In genomic region chr9:101105735-101106134, GRCm38 (mm10) we compare ENCODE assay signal across 22 mouse cellular contexts. TPM values are rescaled to one million over a fixed set of nuclear protein-coding genes. Genes with fewer than 3 reads are reported as not detected.
DNase-seq lines count a peak whose midpoint lies in the region; ATAC-seq and TF ChIP-seq lines count a peak whose summit lies in the region.
"Had no signal": no experiment of that assay in that cellular context is flagged by ENCODE, and none has a peak within 500 bp of the region (broad histone marks: within the 10 kb centered on the region; RNA-seq: fewer than 3 reads in every experiment).

No protein-coding gene starts in this region.

- H3ac ChIP-seq in myocyte (ENCODE audit: control insufficient read depth, insufficient read length): no peak overlapping the region

- H3K27me3 ChIP-seq in midbrain, embryonic 11.5 days (ENCODE audit: control insufficient read depth, insufficient read depth, low read length): no peaks in the 10 kb centered on the region
- H3K27me3 ChIP-seq in midbrain, embryonic 15.5 days (replicated peaks): no peaks in the 10 kb centered on the region
- no peaks in the 10 kb centered on the region for H3K27me3 ChIP-seq in CH12.LX (replicated peaks)
- no peaks in the 10 kb centered on the region for H3K27me3 ChIP-seq in myocyte (ENCODE audit: control insufficient read depth, insufficient read depth, insufficient read length)
- H3K27me3 ChIP-seq in liver, embryonic 11.5 days (replicated peaks; ENCODE audit: control insufficient read depth, insufficient read depth, low read length): no peaks in the 10 kb centered on the region
- H3K27me3 ChIP-seq: Patski had no signal

- no peak for ATAC-seq in midbrain, embryonic 11.5 days (ENCODE audit: low FRiP score)
- ATAC-seq in midbrain, embryonic 15.5 days (replicated peaks): no peak
- ATAC-seq in liver, embryonic 11.5 days (replicated peaks; ENCODE audit: low FRiP score): no peak
- ATAC-seq: activated CD4-positive, CD25-positive, alpha-beta regulatory T cell, adult 4 months; CD4-positive, CD25-positive, alpha-beta regulatory T cell, adult 4 months had no signal

- no peak for TF ChIP-seq EP300 in CH12.LX (IDR thresholded peaks at IDR 0.05; ENCODE audit: low read length)

- TF ChIP-seq POLR2A in CH12.LX (IDR thresholded peaks at IDR 0.05; ENCODE audit: low read depth, low read length) (0 out of 2 replicates have a peak, but pooled peaks have one; percentile 29), myocyte (IDR thresholded peaks at IDR 0.05; ENCODE audit: insufficient read length, low read depth) (no peak)

- no peaks in the 10 kb centered on the region for H3K4me1 ChIP-seq in midbrain, embryonic 11.5 days (ENCODE audit: control insufficient read depth, insufficient read depth, low read length)
- H3K4me1 ChIP-seq in midbrain, embryonic 15.5 days: no peaks in the 10 kb centered on the region
- no peaks in the 10 kb centered on the region for H3K4me1 ChIP-seq in CH12.LX (ENCODE audit: control insufficient read depth in 1 of 2, insufficient read depth in 2 of 2)
- no peaks in the 10 kb centered on the region; the same call in none of the 2 replicates for H3K4me1 ChIP-seq in liver, embryonic 11.5 days (replicated peaks; ENCODE audit: control insufficient read depth, insufficient read depth, low read length)

- no peak overlapping the region for H3K27ac ChIP-seq in midbrain, embryonic 11.5 days (ENCODE audit: low read depth, low read length)
- no peak overlapping the region for H3K27ac ChIP-seq in midbrain, embryonic 15.5 days
- no peak overlapping the region for H3K27ac ChIP-seq in CH12.LX (ENCODE audit: insufficient read depth, low read depth)
- no peak overlapping the region for H3K27ac ChIP-seq in liver, embryonic 11.5 days (ENCODE audit: low read depth, low read length)

- 96% methylated on average over 6 of the region's 6 CpGs for WGBS in midbrain, embryonic 11.5 days
- 96% methylated on average over 6 of the region's 6 CpGs for WGBS in midbrain, embryonic 15.5 days
- 93% methylated on average over 6 of the region's 6 CpGs for WGBS in liver, embryonic 11.5 days

- DNase-seq in heart, adult 11 months: peak; percentile 85
- DNase-seq in heart, postnatal 14 days: no peak
- DNase-seq in midbrain, embryonic 11.5 days (ENCODE audit: low spot score, missing footprints): peak; percentile 71
- DNase-seq in CH12.LX (ENCODE audit: extremely low read depth): no peak
- no peak for DNase-seq in right cerebral cortex, adult 2 months (ENCODE audit: low spot score in 2 of 2)
- no peak for DNase-seq in liver, embryonic 11.5 days (ENCODE audit: low spot score)
- DNase-seq: adrenal gland, adult 2 months; adrenal gland, adult 8-10 months; adrenal gland, postnatal 10 days; adrenal gland, postnatal 14 days; adrenal gland, postnatal 25 days; adrenal gland, postnatal 36 days; B cell, adult 2 months; cerebellum, adult 11 months; cerebellum, adult 11-12 months; cerebellum, adult 18-20 months had no signal

- H3K9me3 ChIP-seq in midbrain, embryonic 11.5 days (ENCODE audit: control insufficient read depth, low read length): no peaks in the 10 kb centered on the region
- H3K9me3 ChIP-seq in midbrain, embryonic 15.5 days: no peaks in the 10 kb centered on the region
- H3K9me3 ChIP-seq in CH12.LX (replicated peaks; ENCODE audit: low read length): no peaks in the 10 kb centered on the region
- H3K9me3 ChIP-seq in liver, embryonic 11.5 days (ENCODE audit: control insufficient read depth, low read length): no peaks in the 10 kb centered on the region
- H3K9me3 ChIP-seq: G1E had no signal

- in situ Hi-C loops in CH12.LX (cut with MboI; ENCODE audit: low pct_ligation_motif_present, low pct_unique_long_range_greater_than_20kb, low sequenced_read_pairs): no loop called here

- TF ChIP-seq CTCF in CH12.LX (conservative IDR thresholded peaks at IDR 0.05 in 1 of 2, IDR thresholded peaks at IDR 0.05 in 1 of 2; ENCODE audit: low read depth in 2 of 2, low read length in 2 of 2): no peak

- H3K36me3 ChIP-seq in midbrain, embryonic 11.5 days (ENCODE audit: control insufficient read depth, insufficient read depth, low read length): peaks cover 7% of the 10 kb centered on the region; the same call in 1 of the 2 replicates
- H3K36me3 ChIP-seq in midbrain, embryonic 15.5 days (replicated peaks): peaks cover 5% of the 10 kb centered on the region; the same call in 1 of the 2 replicates
- H3K36me3 ChIP-seq in CH12.LX (replicated peaks in 1 of 2; ENCODE audit: control insufficient read depth in 1 of 2, insufficient read depth in 1 of 2, low read length in 1 of 2) (peaks cover 20 to 40% of the 10 kb centered on the region in 2 experiments), myocyte (ENCODE audit: control insufficient read depth, insufficient read depth) (peaks cover 37% of the 10 kb centered on the region)
- H3K36me3 ChIP-seq in liver, embryonic 11.5 days (ENCODE audit: control insufficient read depth, insufficient read depth, low read length): peaks cover 12% of the 10 kb centered on the region

- dilution Hi-C loops in CH12.LX (cut with MboI; ENCODE audit: extremely low pct_ligation_motif_present, extremely low pct_unique_long_range_greater_than_20kb, low sequenced_read_pairs): no loop called here

- no peak overlapping the region for H3K4me3 ChIP-seq in midbrain, embryonic 11.5 days (ENCODE audit: low read depth, low read length)
- no peak overlapping the region for H3K4me3 ChIP-seq in midbrain, embryonic 15.5 days
- H3K4me3 ChIP-seq in CH12.LX (replicated peaks in 1 of 3; ENCODE audit: low read depth in 2 of 3, low read length in 2 of 3, poor library complexity in 1 of 3) (no peak overlapping the region), myocyte (no peak overlapping the region)
- H3K4me3 ChIP-seq in liver, embryonic 11.5 days (ENCODE audit: low read depth, low read length): no peak overlapping the region

- intact Hi-C loops in heart, postnatal 14 days (cut with DNase I): no loop called here

- H3K79me2 ChIP-seq in CH12.LX (replicated peaks; ENCODE audit: control insufficient read depth, extremely low read depth, insufficient read depth, poor library complexity, severe bottlenecking) (peaks cover 15% of the 10 kb centered on the region), myocyte (ENCODE audit: control insufficient read depth, insufficient read depth) (peaks cover 32% of the 10 kb centered on the region)

- H3K4me2 ChIP-seq in midbrain, embryonic 11.5 days: no peak overlapping the region
- H3K4me2 ChIP-seq in midbrain, embryonic 15.5 days: no peak overlapping the region
- H3K4me2 ChIP-seq in CH12.LX (ENCODE audit: insufficient read depth, low read depth, poor library complexity, severe bottlenecking): no peak overlapping the region
- no peak overlapping the region for H3K4me2 ChIP-seq in myocyte (ENCODE audit: low read depth)
- H3K4me2 ChIP-seq in liver, embryonic 11.5 days: no peak overlapping the region

- TF ChIP-seq RAD21 in CH12.LX (IDR thresholded peaks at IDR 0.05; ENCODE audit: low read depth, low read length): no peak

- no peak overlapping the region for H3K9ac ChIP-seq in midbrain, embryonic 11.5 days (ENCODE audit: low read length)
- no peak overlapping the region for H3K9ac ChIP-seq in midbrain, embryonic 15.5 days
- H3K9ac ChIP-seq in CH12.LX (ENCODE audit: insufficient read depth, low read depth): no peak overlapping the region
- H3K9ac ChIP-seq in liver, embryonic 11.5 days (ENCODE audit: low read depth, low read length): no peak overlapping the region

TF ChIP-seq in CH12.LX, 34 proteins besides CTCF, POLR2A, EP300 and RAD21 (continues in another document):
- TF ChIP-seq MAX (IDR thresholded peaks at IDR 0.05; ENCODE audit: low read length) (no peak), KAT2A (IDR thresholded peaks at IDR 0.05; ENCODE audit: insufficient replicate concordance, low read length) (no peak), GABPA (IDR thresholded peaks at IDR 0.05; ENCODE audit: insufficient replicate concordance, low read depth, low read length) (no peak), HCFC1 (IDR thresholded peaks at IDR 0.05; ENCODE audit: low read depth, low read length) (no peak), USF2 (conservative IDR thresholded peaks at IDR 0.05; ENCODE audit: low read depth, low read length) (no peak), SMC3 (IDR thresholded peaks at IDR 0.05; ENCODE audit: low read depth, low read length) (no peak), ELF1 (IDR thresholded peaks at IDR 0.05; ENCODE audit: low read depth, low read length) (no peak), ZC3H11A (IDR thresholded peaks at IDR 0.05; ENCODE audit: low read depth, low read length) (no peak), NRF1 (IDR thresholded peaks at IDR 0.05; ENCODE audit: low read depth, low read length) (no peak), PAX5 (IDR thresholded peaks at IDR 0.05; ENCODE audit: low read length) (no peak), CHD1 (IDR thresholded peaks at IDR 0.05; ENCODE audit: low read depth, low read length) (no peak), ZNF384 (IDR thresholded peaks at IDR 0.05; ENCODE audit: low read depth, low read length) (no peak)

TF ChIP-seq in myocyte, 11 proteins besides CTCF, POLR2A, EP300 and RAD21:
- TF ChIP-seq POLR2AphosphoS2 (IDR thresholded peaks at IDR 0.05; ENCODE audit: insufficient read length, low read depth) (peak; percentile 38), MYOD1 (IDR thresholded peaks at IDR 0.05; ENCODE audit: control insufficient read depth in 1 of 3, insufficient read length in 2 of 3, low read depth in 2 of 3) (no peak)

RNA-seq across cellular contexts. Expression of gene Msl2, which starts 31.8 kb away (rescaled TPM):
- total RNA-seq in heart, postnatal 14 days (2021): 10 to 100 TPM; 33.6 to 34.1 TPM
- 5.6 and 6.0 TPM in 2 replicates for polyA plus RNA-seq in midbrain, embryonic 11.5 days (2014; fragmentation: Nextera tagmentation; extraction: Ambion mirVana)
- 4.5 and 4.8 TPM in 2 replicates for polyA plus RNA-seq in midbrain, embryonic 15.5 days (2015; fragmentation: Nextera tagmentation; extraction: Ambion mirVana)
- total RNA-seq in CH12.LX (2012; rRNA removed) (15.5 and 18.6 TPM in 2 replicates), CH12.LX (2014; rRNA removed) (18.7 and 19.7 TPM in 2 replicates)
- polyA plus RNA-seq in CH12.LX (2012; ENCODE audit: insufficient read length, low read depth) (26.1 and 30.8 TPM in 2 replicates), myocyte (2012; fragmentation: generic; extraction: Trizol) (8.6 TPM)
- 4.7 and 4.9 TPM in 2 replicates for polyA plus RNA-seq in liver, embryonic 11.5 days (2014; fragmentation: Nextera tagmentation; extraction: Ambion mirVana)

Comparison
In these comparisons a context has a peak if more than half of its experiments do, and no peak if none do; other contexts are left out.
1. DNase-seq: peak in heart, adult 11 months (single experiment) and midbrain, embryonic 11.5 days (single experiment); none in heart, postnatal 14 days (0 of 2), CH12.LX (single experiment), right cerebral cortex, adult 2 months (0 of 2) and liver, embryonic 11.5 days (single experiment).